Mouse (Mus musculus): ENCODE results near the gene 2810021J22Rik. TPM values are rescaled to one million over a fixed set of nuclear protein-coding genes. Genes with fewer than 3 reads are reported as not detected.

2810021J22Rik gene
- total RNA-seq, 4 experiments from 2014 or later: 1.6 to 3.1 (median 1.9) TPM

GRCm38 (mm10) chr11:58916879-58917744 lies 50.1 kb downstream of the 2810021J22Rik start:
- DNase-seq (ENCODE audit: low spot score): no peak

GRCm38 (mm10) chr11:58917745-58918366 lies 50.8 kb downstream of the 2810021J22Rik start, which contains the start of gene Btnl10:
Gene Btnl10 (plus strand): TSS chr11:58917908.
- DNase-seq (ENCODE audit: low spot score): no peak

GRCm38 (mm10) chr11:58918759-58919158 lies 51.7 kb downstream of the 2810021J22Rik start:
- no peak for DNase-seq (ENCODE audit: low spot score)

GRCm38 (mm10) chr11:58922420-58922819 lies 55.4 kb downstream of the 2810021J22Rik start:
- no peak for DNase-seq (ENCODE audit: low spot score)

- DNase-seq (ENCODE audit: low spot score): no peak
These were observed 59.6 kb downstream of the 2810021J22Rik start for GRCm38 (mm10) chr11:58926651-58927050.

GRCm38 (mm10) chr11:58927053-58927452 lies 60.0 kb downstream of the 2810021J22Rik start:
- no peak for DNase-seq (ENCODE audit: low spot score)

- peak; percentile 64 for DNase-seq (ENCODE audit: low spot score)
These were observed 61.0 kb downstream of the 2810021J22Rik start for GRCm38 (mm10) chr11:58927790-58928651.

GRCm38 (mm10) chr11:58929055-58929454 lies 62.0 kb downstream of the 2810021J22Rik start:
- no peak for DNase-seq (ENCODE audit: low spot score)

- no peak for DNase-seq (ENCODE audit: low spot score)
These were observed 62.6 kb downstream of the 2810021J22Rik start for GRCm38 (mm10) chr11:58929641-58930040.

GRCm38 (mm10) chr11:58930254-58930653 lies 63.2 kb downstream of the 2810021J22Rik start:
- no peak for DNase-seq (ENCODE audit: low spot score)

GRCm38 (mm10) chr11:58931576-58931975 lies 64.6 kb downstream of the 2810021J22Rik start:
- DNase-seq (ENCODE audit: low spot score): no peak

Other genes with a start within 250 kb of the 2810021J22Rik start
- not detected for gene Olfr323, start 236.7 kb upstream of the 2810021J22Rik start, total RNA-seq (2022)
- gene Trim58, start 226.8 kb upstream of the 2810021J22Rik start, total RNA-seq (2022): not detected
- not detected for gene Olfr322, start 208.4 kb upstream of the 2810021J22Rik start, total RNA-seq (2022)
- not detected for gene Olfr320, start 186.1 kb upstream of the 2810021J22Rik start, total RNA-seq (2022)
- gene Olfr319, start 168.1 kb upstream of the 2810021J22Rik start, total RNA-seq (2022): not detected
- gene Olfr318, start 143.2 kb upstream of the 2810021J22Rik start, total RNA-seq (2022): not detected
- gene Olfr317, start 128.0 kb upstream of the 2810021J22Rik start, total RNA-seq (2022): not detected
- gene Olfr316, start 114.5 kb upstream of the 2810021J22Rik start, total RNA-seq (2022): not detected
- gene Olfr315, start 94.0 kb upstream of the 2810021J22Rik start, total RNA-seq (2022): not detected
- not detected for gene Olfr314, start 84.3 kb upstream of the 2810021J22Rik start, total RNA-seq (2022)
- under 1 TPM in 2 of 4 experiments, not detected in 2; 0.52 to 0.69 TPM for gene Fam183b, start 65.3 kb upstream of the 2810021J22Rik start, total RNA-seq (2022)
- not detected for gene Olfr313, start 52.2 kb upstream of the 2810021J22Rik start, total RNA-seq (2022)
- not detected for gene Olfr312, start 38.0 kb upstream of the 2810021J22Rik start, total RNA-seq (2022)
- not detected for gene Olfr311, start 28.0 kb upstream of the 2810021J22Rik start, total RNA-seq (2022)
- 1 to 10 TPM; 1.1 to 2.5 (median 1.6) TPM for gene Gm12258, start 20.1 kb upstream of the 2810021J22Rik start, total RNA-seq (2022)
- gene Zfp39, start 37.0 kb downstream of the 2810021J22Rik start, total RNA-seq (2022): 1 to 10 TPM; 3.0 to 4.5 (median 4.1) TPM
- gene Btnl10, start 50.7 kb downstream of the 2810021J22Rik start, total RNA-seq (2022): under 1 TPM in 1 of 4 experiments, not detected in 3; 0.09 TPM
- 100 to 1,000 TPM; 165 to 184 (median 175) TPM for gene Rnf187, start 71.7 kb downstream of the 2810021J22Rik start, total RNA-seq (2022)
- gene Hist3h2ba, start 81.7 kb downstream of the 2810021J22Rik start, total RNA-seq (2022): 1 to 10 TPM in 3 of 4 experiments, not detected in 1; 1.3 to 1.4 (median 1.3) TPM
- gene Hist3h2a, start 87.5 kb downstream of the 2810021J22Rik start, total RNA-seq (2022): 10 to 100 TPM; 10.5 to 17.8 (median 16.0) TPM
- gene Trim17, start 87.5 kb downstream of the 2810021J22Rik start, total RNA-seq (2022): under 1 TPM in 3 of 4 experiments, not detected in 1; 0.06 to 0.20 (median 0.08) TPM
- 10 to 100 TPM; 14.7 to 18.9 (median 16.5) TPM for gene Trim11, start 110.9 kb downstream of the 2810021J22Rik start, total RNA-seq (2022)

Measured in heart, adult 8-10 months (tissue).